Mouse (Mus musculus): Measurements from ENCODE around the gene Dyrk4.

Dyrk4 gene

DNA sequence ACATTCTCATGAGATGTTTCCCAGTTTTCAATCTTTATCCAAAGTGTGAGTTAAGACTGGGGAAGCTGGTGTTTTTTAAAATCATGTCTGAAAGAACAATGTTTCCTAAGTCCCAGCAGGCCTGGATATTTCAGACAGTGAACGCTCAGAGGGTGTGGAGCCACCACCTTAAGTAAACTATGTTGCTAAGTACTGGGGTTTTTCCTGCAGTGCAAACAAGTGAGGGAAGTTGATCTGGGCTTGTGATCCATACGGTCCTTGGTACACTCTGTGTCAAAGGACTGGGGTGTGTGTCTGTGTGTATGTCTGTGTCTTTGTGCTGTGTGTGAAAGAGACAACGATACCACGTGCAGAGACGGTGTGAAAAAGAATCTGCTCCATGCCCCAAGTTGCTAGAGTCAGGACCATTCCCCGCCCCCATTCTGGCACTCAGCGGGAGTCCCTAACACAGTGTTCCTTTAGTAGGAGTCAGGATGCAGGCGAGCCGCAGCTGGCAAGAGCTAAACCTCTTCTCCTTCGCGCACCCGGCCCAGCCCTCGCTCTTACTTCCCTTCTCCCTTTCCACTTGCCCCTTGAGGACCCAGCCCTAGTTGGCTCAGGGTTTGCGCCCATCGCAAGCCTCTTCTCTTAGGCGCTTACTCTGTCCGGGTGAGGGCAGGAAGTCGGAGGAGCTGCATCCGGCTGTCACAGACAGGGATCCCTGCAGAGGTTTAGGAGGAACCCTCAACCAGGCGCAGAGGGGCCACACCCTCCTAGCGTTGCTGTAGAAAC, at the start of gene Dyrk4:
TSS of gene Dyrk4 (minus strand) at position 729 of the 771 bp plus-strand sequence.
- DNase-seq (ENCODE audit: low spot score in 2 of 2) = peak in 1 of 2 experiments; percentile 21

DNA sequence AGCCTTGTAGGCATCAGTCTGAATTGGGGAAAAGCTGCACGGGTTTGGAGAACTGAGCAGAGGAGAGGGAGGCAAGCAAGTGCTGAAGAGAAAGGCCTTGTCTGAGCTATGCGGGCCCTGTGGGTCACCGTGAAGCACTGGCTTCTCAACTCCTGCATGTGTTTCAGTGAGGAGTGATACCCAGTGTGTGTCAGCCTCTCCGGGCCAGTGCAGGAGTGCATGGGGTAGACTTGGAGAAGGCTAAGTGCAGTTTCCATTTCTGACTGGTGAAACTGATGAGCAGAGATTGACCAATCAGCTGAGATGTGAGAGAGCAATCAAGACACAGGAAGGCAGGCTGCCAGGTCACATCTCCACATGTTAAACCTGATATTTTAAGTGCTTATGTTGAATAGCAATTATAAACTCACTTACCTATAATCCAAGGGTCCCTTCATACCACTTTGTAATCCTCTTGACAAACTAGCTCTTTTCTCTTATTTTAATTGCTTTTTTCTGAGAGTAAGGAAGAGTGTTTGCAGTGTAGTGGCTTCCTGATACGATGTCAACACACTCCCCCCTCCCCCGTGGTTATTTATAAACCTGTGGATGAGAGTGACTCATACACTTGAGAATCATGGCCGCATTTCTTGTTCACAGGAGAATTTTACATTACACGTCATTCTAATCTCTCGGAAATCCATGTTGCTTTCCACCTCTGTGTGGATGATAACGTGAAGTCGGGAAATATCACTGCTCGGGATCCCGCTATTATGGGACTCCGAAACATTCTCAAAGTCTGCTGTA, 44.8 kb upstream of the Dyrk4 start:
- no peak for DNase-seq (ENCODE audit: low spot score in 2 of 2)

DNA sequence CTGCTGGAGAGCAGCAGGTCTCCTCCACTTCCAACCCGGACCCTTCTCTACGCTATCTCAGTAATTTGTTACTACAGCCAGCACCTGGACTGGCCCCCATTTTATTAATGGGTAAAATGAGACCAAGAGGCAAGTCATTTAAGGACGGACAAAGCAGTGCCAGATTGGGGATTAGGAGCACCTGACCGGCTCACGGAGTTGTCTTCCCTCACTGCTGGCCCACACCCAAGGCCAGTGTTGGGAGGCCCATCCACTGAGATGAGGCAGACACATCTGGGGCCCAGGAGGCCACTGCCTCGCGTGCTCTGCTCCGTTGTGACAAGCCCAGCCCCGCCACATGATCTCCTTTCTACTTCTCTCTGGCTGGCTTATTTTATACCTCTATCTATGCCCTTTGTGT, 41.8 kb upstream of the Dyrk4 start:
- no peak for DNase-seq (ENCODE audit: low spot score in 2 of 2)

DNA sequence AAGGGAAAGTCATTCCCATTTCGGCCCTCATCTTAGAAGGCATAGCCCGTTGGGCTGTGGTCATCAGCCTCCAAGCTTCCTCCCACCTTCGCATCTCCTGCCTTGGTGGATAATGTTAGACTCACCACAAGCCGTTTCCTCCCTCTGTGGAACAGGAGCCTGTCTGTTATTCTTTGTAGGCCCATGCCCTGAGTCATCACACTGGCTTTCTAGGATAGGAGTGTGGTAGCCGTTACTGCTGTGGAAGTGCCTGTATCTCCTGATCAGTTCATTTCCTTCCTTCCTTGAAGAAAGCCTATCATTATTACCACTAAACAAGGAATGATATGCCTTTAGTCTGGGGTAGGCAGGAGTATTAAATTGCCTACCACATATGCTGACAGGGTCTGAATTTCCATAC, 41.1 kb upstream of the Dyrk4 start:
- no peak for DNase-seq (ENCODE audit: low spot score in 2 of 2)

DNA sequence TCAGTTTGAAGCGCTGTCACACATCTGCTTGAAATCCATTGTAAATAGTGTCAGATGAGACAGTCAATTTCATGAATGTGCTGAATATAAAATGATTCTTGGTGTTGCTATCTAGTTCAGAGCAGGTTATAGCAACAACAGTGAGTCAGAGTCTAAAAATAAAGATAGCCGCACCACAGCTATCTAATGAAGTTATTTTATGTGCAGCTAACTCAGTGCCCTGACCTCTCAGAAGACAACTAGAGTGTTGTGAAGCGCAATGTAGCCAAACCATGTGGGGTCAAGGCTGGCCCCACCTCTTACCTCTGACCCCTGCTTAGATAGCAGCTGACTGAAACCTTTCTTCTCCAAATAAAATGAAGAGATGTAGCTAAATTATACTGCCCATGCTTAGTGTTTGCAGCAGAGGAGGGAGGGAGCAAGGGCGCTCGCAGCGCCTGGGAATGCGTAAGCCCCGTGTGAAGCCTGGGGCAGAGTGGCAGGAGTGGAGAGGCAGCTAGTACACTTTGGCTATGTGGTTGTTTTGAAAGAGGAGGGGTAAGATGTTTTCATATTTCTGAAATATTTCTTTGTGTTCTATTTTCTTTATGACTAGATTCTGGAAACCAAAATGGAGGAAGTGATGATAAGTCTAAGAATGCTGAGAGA, 39.9 kb upstream of the Dyrk4 start:
- DNase-seq (ENCODE audit: low spot score in 2 of 2) = no peak

DNA sequence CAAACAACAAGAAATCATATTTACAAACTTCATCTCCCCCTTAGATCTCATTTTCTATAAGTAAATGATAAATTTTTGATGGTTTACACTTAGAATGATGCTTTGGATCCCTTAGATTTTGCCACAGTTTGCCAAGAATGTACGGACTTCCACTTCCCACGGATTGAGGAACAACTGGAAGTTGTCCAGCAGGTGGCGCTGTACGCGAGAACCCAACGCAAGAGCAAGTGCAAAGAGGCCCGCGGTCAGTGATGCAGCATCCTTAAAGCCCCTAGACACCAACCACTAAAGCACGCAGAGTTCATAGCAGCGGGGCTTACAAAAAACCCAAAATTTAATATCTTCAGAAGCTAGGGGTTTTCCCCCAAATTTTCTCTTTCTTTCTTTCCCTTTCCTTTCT, 34.1 kb upstream of the Dyrk4 start:
- peak; percentile 23 to 75 for DNase-seq (ENCODE audit: low spot score in 2 of 2)

DNA sequence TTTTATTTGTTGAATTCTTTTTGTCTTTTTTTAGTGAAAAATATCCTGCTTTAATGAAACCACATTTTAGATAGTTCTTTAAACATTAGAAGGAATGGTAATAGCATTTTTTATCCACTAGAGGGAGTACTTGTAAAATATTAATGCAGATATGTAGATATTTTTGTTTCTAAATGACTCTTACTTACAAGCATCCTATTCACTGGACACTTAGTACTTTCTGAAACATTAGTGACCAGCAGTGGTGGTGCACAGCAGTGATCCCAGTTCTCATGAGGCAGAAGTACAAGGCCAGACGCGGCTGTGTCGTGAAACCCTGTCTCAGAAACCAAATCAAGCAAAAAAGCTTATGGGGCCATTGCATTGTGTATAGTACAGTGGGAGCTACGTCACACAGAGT, 26.7 kb upstream of the Dyrk4 start:
- no peak for DNase-seq (ENCODE audit: low spot score in 2 of 2)

DNA sequence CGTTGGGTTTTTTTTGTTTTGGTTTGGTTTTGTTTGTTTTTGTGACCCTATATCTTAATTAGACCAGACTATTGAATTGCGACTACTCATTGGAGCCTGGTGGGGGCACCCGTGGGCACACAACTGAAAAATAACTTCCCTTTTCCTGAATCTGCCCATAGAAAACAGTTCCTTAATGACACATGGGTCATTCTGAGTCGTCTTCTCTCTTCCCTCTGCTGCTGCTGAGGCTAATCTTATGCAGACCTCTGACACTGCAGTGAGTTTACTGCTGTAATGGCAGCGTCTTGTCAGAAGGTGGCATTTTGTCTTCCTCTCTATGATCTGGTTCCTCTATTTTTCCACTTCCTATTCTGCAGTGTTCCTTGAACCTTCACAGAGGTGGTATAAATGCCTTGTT, 18.8 kb upstream of the Dyrk4 start:
- no peak for DNase-seq (ENCODE audit: low spot score in 2 of 2)

DNA sequence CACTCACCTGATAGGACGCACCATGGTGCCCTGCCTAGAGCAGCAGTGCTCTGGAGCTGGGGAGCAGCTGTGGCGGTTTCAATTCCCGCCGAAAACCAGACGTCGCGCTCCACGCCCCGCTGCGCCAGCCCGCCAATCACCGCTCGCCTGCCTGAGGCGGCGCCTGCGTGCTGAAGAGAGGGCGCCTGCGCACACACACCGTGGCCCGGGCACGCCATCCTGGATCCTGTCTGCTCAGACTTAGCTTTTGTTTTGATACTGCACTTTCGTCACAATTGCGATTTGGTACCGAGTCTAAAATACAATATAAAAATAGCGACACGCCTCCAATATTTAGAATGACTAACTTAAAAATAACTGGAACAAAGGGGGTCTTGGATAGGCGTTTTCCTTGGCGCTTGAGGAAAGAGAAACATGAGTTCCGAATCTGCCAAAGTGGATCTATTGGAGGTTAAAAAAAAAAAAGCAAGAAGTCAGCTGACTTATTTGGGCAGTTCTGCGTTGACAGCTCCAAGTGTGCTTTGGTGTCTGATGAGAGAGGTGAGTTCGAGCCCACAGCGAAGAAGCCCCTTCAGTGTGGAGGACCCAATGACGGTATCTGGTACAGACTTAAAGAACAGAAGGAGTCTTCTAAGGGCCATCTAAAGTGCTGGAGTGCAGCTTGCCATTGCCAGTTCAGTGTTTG, 18.0 kb upstream of the Dyrk4 start, which contains the start of the genes Rad51ap1 and D6Wsu163e:
TSS of gene Rad51ap1 (minus strand) at position 101 of the 685 bp plus-strand sequence.
TSS of gene D6Wsu163e (plus strand) at position 476 of the 685 bp plus-strand sequence.
- peak; percentile 88 to 92 for DNase-seq (ENCODE audit: low spot score in 2 of 2)

DNA sequence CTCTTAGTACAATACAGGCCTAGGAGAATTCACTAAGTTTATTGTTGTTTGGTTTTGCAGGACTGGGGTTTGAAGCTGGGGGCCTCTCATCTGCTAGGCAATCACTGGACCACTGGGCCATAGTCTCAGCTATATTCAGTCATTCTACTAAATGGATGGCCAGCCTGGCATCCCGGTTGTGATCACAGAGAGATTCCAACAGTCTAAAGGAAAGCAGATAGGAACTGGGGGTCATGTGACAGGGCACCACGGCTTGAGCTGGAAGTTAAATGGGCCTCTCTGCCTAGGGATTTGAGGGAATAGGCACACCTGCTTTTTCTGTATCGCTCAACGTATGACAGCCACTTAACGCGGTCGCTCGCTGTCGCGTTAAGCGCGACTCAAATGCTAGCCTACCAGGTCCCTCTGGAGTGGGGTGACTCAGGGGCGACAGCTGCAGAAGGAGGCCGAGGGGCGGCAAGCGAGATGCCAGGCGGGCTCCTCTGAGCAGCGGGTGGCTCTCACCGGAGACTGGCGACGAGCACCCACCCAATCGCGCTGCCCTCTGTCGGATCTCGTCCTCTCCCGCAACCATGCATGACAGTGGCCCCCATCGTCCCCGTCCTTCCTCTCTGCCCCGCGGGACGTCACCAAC, 17.3 kb upstream of the Dyrk4 start:
- DNase-seq (ENCODE audit: low spot score in 2 of 2) = no peak

DNA sequence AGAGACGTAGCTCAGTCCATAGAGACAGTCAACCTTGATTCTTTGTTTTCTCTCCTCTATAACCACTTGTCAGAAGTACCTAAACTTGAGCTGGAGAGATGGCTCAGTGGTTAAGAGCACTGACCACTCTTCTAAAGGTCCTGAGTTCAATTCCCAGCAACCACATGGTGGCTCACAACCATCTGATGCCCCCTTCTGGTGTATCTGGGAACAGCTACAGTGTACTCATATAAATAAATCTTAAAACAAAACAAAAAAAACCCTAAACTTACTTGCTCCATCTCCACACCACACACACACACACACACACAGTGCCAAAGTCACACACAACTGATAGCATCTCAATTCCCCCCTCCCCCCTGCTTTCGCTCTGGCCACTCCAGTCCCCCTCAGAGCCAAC, 16.4 kb upstream of the Dyrk4 start:
- no peak for DNase-seq (ENCODE audit: low spot score in 2 of 2)

DNA sequence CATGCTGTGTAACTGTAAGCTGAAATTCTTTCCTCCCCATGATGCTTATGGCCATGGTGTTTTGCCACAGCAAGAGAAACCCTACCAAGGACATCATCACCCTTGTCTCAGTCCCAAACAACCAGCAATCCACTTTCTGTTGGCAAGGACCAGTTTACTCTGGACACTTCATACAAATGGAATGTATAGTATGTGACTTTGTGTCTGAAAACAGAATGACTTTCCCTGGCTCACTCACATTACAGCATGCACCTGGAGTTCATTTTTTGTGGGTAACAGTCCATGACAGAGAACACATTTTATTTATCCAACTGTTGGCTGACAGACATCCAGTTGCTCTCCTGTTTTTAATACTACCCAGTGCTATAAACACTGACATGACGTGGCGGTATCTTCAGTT, 11.3 kb upstream of the Dyrk4 start:
- no peak for DNase-seq (ENCODE audit: low spot score in 2 of 2)

DNA sequence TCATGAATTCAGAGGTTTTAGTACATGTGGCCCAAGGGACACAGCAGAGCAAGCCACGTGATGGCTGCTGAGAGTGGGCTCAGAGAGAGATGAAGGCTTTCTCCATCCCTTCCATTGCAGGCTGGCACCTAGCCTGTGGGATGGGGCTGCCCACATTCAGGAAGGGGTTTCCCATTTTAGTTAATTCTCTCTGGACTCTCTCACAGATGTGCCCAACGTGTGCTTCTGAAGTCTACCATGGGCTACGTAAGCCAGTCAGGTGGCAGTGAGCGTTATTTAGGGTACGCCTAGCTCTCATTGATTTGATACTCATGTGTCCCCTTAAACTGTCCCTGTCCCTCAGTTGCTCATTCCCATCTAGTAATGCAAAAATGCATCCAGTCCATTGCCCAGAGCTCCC, 6.7 kb downstream of the Dyrk4 start:
- DNase-seq (ENCODE audit: low spot score in 2 of 2) = no peak

DNA sequence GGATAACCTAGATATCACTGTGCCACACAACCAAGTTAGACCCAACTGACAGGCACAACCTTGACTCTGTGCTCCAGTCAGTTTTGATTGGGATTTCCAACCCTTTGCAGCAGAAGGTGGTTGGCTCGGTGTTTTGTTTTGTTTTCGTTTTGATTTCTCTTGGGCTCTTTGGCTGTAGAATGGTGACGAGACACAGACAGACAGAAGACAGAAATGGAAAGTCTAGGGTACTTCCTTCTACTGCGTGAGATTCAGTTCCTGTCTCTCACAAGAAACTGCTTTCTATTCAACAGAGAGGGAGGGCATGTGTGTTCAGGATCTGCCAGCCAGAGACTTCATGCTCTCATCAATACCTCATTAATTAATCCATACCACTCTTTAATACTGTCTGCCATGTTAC, 10.9 kb downstream of the Dyrk4 start:
- DNase-seq (ENCODE audit: low spot score in 2 of 2) = no peak

DNA sequence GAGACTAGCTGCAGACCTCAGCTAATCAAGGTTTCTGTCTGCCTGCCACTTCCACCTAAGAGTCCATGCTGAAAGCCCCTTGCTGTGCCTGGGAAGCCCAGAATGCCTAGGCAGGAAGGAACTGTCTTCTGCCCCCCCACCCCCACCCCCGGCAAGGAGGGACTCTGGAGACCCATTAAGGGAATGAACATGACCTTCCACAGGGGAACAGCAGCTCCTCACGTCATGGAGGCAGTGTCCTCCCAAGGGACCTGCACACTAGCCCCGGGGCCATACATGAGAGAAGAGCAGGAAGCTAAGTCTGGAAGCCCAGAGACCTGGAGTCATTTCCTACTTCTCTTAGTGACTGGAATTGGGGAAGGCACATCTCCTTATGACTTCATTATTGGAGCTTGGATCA, 13.8 kb downstream of the Dyrk4 start:
- DNase-seq (ENCODE audit: low spot score in 2 of 2) = no peak

DNA sequence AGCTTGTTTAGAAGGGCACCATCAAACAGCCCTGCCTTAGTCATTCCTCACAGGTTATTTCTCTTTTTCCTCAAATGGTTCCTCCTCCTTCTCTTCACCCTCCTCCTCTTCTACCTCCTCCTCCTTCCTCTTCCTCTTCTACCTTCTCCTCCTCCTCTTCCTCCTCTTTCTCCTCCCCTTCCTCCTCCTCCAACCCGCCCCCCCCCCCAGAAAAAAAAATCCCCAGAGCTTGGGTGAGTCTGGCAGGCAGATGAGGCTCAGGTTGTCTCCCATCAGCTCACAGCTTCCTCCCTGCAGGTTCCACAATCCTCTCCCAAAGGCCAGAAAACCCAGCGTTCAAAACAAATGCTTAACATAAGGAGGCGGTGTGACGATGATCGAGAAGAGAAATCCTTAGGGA, 14.3 kb downstream of the Dyrk4 start:
- DNase-seq (ENCODE audit: low spot score in 2 of 2) = no peak

DNA sequence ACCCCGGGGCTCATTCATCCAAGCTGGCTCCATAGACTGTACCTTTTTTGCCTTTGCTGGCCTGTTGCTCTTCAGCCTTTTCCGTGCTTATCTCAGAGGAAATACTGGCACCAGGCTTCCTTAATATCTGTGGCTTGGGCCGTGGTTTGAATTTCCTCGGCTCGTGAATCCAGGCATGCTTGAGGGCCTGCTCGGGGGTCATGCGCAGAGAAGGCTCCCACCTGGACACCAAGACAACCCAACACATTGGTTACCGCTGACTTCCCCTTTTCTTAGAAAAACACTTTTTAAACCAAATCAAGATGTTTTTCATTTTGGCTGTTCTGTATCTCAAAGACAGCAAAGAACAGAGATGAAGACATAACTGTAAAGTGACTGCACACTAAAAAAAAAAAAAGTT, 44.5 kb downstream of the Dyrk4 start:
- DNase-seq (ENCODE audit: low spot score in 2 of 2) = no peak

DNA sequence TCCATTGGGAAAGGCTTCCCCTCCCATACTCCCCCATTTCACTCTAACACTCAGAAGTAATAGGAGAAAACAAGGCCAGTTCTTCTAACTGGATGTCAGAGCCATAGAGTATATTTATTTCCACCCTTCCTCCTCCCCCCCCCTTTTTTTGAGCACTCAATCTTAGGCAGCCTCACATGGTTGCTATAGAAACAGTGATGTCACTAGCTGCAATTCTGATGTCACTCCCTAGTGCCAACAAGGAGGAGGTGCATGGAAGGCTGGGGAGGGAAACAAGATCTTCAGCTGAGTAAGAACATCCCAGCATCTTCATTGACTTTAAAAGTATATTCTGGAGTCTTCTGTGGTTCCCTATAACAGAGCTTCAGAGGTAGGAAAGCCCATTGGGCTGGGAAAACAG, 68.8 kb downstream of the Dyrk4 start, which contains the start of gene Akap3:
TSS of gene Akap3 (plus strand) at position 218 of the 400 bp plus-strand sequence.
- DNase-seq (ENCODE audit: low spot score in 2 of 2) = no peak

DNA sequence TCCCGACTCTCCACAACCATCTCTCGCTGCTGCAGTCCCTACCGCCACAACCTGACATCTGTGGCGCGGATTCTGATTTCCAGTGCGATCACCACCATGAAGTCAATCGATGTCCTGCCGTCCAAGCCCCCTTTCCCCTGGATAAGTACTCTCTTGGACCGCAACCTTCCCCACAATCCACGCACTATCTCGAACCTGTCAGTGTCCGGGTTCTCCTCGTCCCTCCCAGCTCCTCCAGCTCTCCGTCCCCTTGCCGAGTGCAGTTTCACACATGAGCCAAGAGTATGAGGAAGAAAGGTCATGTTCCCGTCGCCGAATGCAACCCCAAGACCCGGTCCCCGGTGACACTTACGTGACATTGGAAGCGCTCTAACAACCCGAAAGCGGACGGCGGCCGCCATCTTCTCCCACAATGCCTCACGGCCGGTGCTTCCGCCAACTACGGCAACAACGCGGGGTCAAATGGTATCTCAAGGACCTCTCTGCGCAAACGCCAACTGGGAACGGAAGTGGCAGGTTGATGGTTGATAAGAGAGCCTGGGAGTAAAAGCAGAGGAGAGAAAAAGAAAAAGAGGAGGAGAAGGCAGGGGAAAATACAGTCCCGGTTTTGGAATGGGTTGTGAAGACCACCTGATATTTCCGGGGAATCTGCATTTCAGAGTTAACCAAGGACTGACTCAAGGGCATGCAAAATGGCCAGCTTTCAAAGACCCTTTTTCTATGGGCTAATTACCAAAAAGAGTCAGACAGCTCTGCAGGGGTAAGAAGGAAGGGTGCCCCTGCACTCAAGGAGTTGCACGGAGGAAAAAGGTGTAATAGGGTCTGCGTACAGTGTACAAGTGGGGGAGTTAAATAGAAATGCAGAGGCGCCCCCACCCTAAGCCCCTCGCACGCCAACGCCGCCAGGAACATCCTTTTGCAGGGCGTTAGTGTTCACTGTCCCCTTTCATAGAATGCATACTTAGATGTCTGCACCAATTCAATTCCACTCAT, 72.6 kb downstream of the Dyrk4 start, which contains the start of gene Ndufa9:
TSS of gene Ndufa9 (minus strand) at position 425 of the 993 bp plus-strand sequence.
- DNase-seq (ENCODE audit: low spot score in 2 of 2) = peak; percentile 90

DNA sequence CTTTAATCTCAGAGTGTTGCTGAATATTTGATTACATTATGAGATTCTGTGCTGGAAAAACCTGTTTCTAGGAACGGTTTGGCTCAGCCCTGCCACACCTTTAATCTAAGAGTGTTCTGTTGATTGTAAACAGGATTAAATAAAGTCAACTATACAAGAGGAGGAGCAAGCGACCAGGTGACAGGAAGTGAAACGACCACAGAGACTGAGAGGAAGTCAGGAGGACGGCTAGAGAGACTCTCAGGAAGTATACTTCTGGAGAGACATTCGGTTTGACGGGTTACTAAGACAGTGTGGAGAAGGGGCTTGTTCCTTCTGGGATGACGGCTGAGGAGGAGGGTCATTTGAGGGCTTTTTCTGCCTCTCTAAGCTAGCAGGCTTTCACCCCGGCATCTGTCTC, 85.0 kb downstream of the Dyrk4 start:
- DNase-seq (ENCODE audit: low spot score in 2 of 2) = no peak
